Mouse (Mus musculus): ENCODE results near the gene Zbtb44. TPM values are rescaled to one million over a fixed set of nuclear protein-coding genes. Genes with fewer than 3 reads are reported as not detected.

Zbtb44 gene
- total RNA-seq, 2 experiments from 2014 or later: 27.0 to 57.9 TPM

DNA sequence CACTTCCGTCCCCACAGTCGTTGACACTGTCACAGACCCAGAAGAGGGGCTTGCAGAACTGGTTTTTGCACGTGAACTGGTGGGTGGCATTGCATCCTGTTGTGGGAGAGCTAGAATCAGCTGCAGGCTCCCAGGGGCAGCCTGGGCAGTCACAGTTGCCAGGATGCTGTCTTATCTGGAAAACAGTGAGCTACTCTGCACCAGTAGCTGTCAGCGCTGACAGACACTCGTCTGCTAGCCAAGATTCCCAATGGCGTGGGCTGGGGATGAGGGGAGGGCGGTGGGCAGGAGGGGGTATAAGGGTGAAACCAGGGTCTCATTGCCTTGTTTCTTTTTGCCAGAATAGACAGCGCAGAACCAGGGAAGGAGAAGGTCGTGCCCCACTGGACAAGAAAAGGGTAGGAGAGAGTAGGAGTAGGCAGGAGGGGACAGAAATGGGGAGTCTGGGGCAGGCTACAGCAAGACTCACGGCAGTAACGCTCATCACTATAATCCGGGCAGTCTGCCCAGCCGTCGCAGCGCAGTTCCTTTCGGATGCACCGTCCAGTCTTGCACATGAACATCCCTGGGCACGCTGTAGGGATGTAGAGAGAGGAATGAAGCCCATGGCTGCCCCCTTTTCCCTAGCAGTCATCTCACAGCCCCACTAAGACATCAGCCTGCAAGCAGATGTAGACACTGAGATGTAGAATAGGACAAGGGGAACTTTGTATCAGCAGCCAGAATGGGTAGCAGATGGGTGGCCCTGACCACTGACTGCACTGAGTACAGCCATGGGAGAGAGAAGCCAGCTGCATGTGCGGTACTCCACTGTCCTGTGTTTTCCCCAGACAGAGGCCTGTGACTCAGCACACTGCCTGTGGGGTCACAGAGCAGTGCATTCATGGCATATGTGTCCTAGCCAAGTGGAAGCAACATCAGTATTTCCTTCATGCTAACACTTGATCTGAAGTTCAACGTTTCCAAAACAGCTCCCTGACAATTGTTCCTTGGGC lies 66.9 kb downstream of the Zbtb44 start:
- ATAC-seq (replicated peaks; ENCODE audit: poor library complexity): no peak

GRCm38 (mm10) chr9:31098118-31098517 lies 67.7 kb downstream of the Zbtb44 start:
- ATAC-seq (replicated peaks; ENCODE audit: poor library complexity): no peak

DNA sequence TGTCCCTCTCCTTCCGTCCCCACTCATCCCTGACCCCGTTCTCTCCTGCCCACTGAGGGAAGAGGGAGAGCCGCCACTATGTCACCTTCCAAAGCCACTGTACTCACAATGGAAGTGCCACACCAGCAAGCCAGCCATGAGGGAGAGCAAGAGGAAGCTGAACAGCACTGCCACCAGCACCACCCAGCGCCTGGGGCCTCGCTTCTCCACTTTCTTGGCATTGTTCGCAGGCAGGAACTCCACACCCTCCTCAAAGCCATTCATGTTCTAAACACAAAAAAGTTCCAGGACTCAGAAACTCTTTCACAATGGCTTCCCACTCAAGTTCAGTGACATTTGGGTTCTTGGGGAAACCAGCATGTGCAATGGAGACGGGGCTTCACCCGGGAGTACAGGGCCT lies 78.0 kb downstream of the Zbtb44 start:
- no peak for ATAC-seq (replicated peaks; ENCODE audit: poor library complexity)

- ATAC-seq (replicated peaks; ENCODE audit: poor library complexity): no peak
Measured at GRCm38 (mm10) chr9:31115586-31115985, 85.1 kb downstream of the Zbtb44 start.

DNA sequence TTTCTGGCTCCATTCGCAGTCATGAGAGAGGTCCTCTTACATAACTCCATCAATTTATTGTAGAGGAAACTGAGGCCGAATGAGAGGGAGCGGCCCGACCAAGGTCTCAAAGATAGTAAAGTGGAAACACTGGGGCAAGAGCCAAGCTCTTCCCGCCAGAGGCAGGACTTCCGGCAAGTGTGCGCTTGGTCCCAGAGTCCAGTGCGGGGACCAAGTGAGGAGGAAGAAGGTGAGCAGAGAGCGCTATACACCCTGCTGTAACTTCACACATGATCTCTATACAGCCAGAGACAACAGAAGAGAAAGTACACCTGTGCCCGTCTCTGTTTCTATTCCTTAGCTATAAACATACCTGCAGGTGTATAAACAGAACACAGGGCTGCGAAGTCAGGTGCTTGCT lies 86.6 kb downstream of the Zbtb44 start:
- no peak for ATAC-seq (replicated peaks; ENCODE audit: poor library complexity)

DNA sequence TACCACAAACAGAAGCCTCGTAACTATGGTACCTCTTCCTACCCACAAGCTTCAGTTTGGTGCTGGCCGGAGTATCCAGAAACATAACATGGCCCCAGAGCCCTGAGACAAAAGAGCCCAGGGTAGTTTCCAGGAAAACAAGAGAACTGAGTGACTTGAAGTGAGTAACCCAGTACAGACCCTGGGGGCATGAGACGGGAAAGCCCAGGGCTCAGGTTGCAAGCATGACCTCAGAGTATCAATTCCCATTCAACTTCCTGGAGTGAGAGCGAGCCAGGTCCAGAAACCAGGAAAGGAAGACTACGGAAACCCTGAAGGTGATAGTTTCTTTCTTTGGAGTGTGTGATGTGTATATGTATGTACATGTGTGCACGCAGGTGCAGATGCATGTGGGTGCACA lies 87.0 kb downstream of the Zbtb44 start:
- ATAC-seq (replicated peaks; ENCODE audit: poor library complexity): no peak

DNA sequence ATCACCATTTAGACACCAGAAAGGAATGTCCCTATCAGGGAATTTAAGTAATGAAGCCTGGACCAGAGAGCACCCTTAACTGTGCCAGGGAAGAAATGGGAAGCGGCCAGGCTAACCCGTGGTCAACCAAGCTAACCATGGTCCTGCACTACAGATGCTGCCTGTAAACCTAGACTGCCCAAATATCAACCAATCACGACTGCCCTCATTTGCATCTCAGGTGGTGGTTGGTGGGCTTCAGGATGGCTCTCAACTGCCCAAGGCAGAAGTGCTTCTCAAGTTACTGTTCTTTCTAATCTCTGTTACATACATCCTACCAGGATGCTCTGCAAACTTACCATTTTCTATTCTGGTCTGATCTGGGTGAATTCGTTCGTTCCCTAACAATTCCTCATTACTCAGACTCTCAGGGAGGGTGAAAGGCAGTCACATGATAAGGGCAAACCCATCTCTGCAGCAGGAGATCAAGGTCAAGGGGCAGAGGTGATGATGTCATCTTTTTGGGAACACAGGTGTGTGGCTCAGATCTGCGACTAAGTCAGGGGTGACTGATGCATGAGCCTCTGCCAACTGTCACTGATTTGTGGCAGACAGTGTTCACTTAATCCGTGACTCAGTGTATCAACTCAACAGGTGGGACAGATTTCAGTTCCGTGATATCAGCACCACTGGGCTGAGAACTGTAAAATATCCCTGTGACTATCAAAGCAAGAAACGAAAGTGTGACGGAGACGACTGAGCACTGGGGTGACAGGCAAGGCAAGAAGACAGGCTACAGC lies 88.3 kb downstream of the Zbtb44 start:
- ATAC-seq (replicated peaks; ENCODE audit: poor library complexity): peak; percentile 34; the same call in 1 of the 2 replicates

GRCm38 (mm10) chr9:31119405-31119804 lies 89.0 kb downstream of the Zbtb44 start:
- no peak for ATAC-seq (replicated peaks; ENCODE audit: poor library complexity)

GRCm38 (mm10) chr9:31119882-31120532 lies 89.6 kb downstream of the Zbtb44 start:
- ATAC-seq (replicated peaks; ENCODE audit: poor library complexity): no peak

GRCm38 (mm10) chr9:31120533-31120915 lies 90.1 kb downstream of the Zbtb44 start:
- no peak for ATAC-seq (replicated peaks; ENCODE audit: poor library complexity)

DNA sequence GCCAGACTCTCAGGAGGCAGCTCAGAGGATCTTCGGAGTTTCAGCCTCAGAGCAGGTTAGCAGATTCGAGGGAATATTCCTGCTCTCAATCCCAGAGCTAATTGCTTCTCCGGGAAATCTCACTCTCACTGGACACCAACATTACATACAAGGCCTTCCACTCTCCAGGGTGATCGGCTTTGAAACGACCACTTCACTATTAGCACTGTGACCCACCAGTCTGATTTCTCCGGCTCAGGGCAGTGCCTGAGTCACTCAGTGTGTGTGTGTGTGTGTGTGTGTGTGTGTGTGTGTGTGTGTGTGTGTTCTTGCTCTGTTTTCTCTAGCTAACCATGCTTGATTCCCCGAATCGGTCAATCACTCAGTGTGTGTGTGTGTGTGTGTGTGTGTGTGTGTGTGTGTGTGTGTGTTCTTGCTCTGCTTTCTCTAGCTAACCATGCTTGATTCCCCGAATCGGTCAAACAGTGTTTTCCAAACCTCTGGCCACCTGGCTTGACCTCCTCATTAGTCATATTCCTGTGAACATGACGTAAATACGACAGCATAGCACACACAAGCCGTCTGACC lies 92.1 kb downstream of the Zbtb44 start:
- no peak for ATAC-seq (replicated peaks; ENCODE audit: poor library complexity)

Other genes starting within 250 kb of the Zbtb44 start
- gene Adamts15, start 108.2 kb upstream of the Zbtb44 start, total RNA-seq (2015): not detected in 2 replicates
- gene Adamts15, start 108.2 kb upstream of the Zbtb44 start, total RNA-seq (2017): 0.08 TPM in 1 of 2 replicates, not detected in the other
- gene Adamts8, start 88.1 kb upstream of the Zbtb44 start, total RNA-seq (2015): not detected in 2 replicates
- not detected in 2 replicates for gene Adamts8, start 88.1 kb upstream of the Zbtb44 start, total RNA-seq (2017)
- 3.0 and 3.2 TPM in 2 replicates for gene St14, start 101.2 kb downstream of the Zbtb44 start, total RNA-seq (2015)
- 8.0 and 15.9 TPM in 2 replicates for gene St14, start 101.2 kb downstream of the Zbtb44 start, total RNA-seq (2017)
- gene Aplp2, start 181.2 kb downstream of the Zbtb44 start, total RNA-seq (2015): 31.2 and 54.0 TPM in 2 replicates
- 36.9 and 71.1 TPM in 2 replicates for gene Aplp2, start 181.2 kb downstream of the Zbtb44 start, total RNA-seq (2017)
- 8.9 and 11.7 TPM in 2 replicates for gene Prdm10, start 249.9 kb downstream of the Zbtb44 start, total RNA-seq (2015)
- 9.2 and 10.6 TPM in 2 replicates for gene Prdm10, start 249.9 kb downstream of the Zbtb44 start, total RNA-seq (2017)

Data from megakaryocyte progenitor cell, adult 5-6 weeks (primary cell).